Mouse (Mus musculus): ENCODE results near the gene Plch2. TPM values are rescaled to one million over a fixed set of nuclear protein-coding genes. Genes with fewer than 3 reads are reported as not detected.

The Plch2 gene
- polyA plus RNA-seq, 1 experiment from 2014 or later = 12.1 TPM

DNA sequence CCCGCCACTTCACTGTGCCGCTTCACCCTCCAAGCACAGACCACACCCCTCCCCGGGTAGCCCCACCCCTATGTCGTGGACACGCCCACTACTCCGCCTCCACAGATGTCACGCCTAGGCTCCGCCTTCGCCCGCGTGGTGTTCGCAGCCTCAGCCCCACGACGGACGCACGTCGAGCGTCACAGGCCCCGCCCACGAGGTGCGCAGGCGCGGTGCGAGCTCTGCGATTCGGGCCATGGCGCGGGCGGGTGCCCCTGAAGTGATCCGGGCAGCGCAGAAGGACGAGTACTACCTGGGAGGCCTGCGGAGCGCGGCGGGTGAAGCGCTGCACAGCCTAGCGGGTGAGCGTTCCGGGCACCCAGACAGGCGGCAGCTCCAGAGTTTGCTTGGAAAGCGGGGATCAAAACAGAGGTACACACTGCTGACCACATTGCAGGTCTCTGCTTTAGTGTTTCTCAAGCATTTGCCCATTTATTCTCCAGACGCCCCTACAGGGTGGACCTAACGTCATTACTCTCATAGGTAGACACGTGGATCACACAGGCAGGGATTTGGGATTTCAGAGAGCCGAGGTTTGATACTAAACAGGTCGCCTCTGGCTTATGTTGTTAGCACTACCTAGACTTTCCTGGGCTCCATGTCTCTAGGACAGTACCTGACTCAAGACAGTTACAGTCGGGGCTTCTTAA, 10.4 kb upstream of the Plch2 start, which contains the start of gene Pex10:
Pex10 (plus strand) TSS at position 183 of the 689 bp plus-strand sequence.
- peak within 1 kb of the TSS; percentile 62 for H3K27ac ChIP-seq (replicated peaks; ENCODE audit: low read depth, low read length)
- H3K4me1 ChIP-seq (ENCODE audit: control insufficient read depth, insufficient read depth, low read length) = peaks cover 13% of the 10 kb centered on the region
- H3K27me3 ChIP-seq (ENCODE audit: control insufficient read depth, insufficient read depth, low read length) = no peaks in the 10 kb centered on the region
- DNase-seq (peak; percentile 99), ATAC-seq (ENCODE audit: low FRiP score, low TSS enrichment) (peak; percentile 94)
- H3K36me3 ChIP-seq (ENCODE audit: control insufficient read depth, insufficient read depth, low read length) = peaks cover 37% of the 10 kb centered on the region
- H3K9ac ChIP-seq (replicated peaks; ENCODE audit: low read length) = peak within 1 kb of the TSS; percentile 78
- under 1% methylated on average over 48 of the region's 48 CpGs for WGBS
- peak within 1 kb of the TSS; percentile 90 for H3K4me2 ChIP-seq (ENCODE audit: low read length)
- H3K4me3 ChIP-seq (replicated peaks; ENCODE audit: low read depth, low read length) = peak within 1 kb of the TSS; percentile 63
- no peaks in the 10 kb centered on the region for H3K9me3 ChIP-seq (ENCODE audit: control insufficient read depth, low read length)

DNA sequence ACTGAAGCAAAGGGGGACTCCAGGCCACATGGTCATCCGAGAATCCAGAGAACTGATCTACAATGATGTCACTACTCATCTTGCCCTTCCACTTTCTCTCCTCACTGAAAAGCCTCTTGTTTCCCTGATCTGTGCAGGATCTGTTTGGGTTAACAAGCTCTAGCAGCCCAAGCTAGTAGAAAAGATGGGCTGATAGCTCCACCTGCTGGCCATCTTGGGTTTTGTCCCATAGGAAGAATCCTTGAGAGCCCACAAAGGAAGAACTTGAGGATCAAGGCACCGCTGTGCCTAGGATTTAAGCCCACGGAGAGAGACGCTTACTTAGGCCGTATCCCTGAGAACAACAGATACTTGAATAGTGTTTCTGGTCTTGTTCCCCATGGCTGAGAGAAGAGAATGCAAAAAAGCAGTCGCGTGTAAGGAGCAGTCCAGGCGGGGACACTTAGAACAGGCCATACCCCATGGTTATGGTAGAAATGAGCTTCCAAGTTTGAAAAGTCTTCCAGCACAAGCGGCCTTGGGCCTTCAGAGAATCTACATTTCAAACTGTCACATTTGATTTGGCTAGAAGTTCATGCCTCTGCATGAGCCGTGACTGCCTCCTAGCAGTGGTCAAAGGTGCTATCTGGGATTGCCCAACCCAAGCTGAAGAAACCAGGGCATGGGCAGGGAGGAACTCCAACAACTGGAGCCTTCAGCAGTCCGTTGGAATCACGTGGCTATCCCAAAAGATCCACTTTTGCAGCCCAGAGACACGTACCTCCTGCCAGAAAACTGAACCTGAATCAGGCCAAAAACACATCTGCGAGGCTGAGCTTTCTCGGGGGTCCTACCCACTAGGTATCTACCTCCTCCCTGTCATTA, 9.6 kb upstream of the Plch2 start:
- peak; percentile 97 for DNase-seq
- peak overlapping the region; percentile 63 for H3K4me3 ChIP-seq (replicated peaks; ENCODE audit: low read depth, low read length)
- H3K27me3 ChIP-seq (ENCODE audit: control insufficient read depth, insufficient read depth, low read length) = no peaks in the 10 kb centered on the region
- H3K9me3 ChIP-seq (ENCODE audit: control insufficient read depth, low read length) = no peaks in the 10 kb centered on the region
- peaks cover 29% of the 10 kb centered on the region for H3K36me3 ChIP-seq (ENCODE audit: control insufficient read depth, insufficient read depth, low read length)
- peak overlapping the region; percentile 90 for H3K4me2 ChIP-seq (ENCODE audit: low read length)
- ATAC-seq (ENCODE audit: low FRiP score, low TSS enrichment) = peak; percentile 56
- H3K4me1 ChIP-seq (ENCODE audit: control insufficient read depth, insufficient read depth, low read length) = peaks cover 13% of the 10 kb centered on the region
- 3% methylated on average over 15 of the region's 15 CpGs for WGBS
- H3K9ac ChIP-seq (replicated peaks; ENCODE audit: low read length) = peak overlapping the region; percentile 78; the same call in 1 of the 2 replicates
- H3K27ac ChIP-seq (replicated peaks; ENCODE audit: low read depth, low read length) = peak overlapping the region; percentile 62

DNA sequence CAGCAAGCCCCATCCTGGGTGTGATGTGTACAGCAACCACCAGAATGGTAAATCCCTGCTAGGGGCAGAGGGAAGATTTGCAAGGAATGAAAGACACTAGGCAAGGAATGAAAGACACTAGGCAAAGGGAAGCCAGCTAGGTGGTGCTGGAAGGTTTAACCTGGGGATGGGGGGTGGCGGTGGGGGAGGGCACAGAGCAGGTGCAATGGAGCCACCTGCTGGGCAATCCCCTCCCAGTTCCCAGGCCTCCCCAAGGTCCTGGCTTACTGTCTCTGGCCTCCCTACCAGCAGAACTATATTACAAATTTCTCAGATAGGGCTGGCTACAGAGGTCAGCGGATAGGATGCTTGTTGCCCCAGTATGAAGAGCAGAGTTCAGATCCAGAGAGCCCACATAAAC, 7.9 kb upstream of the Plch2 start:
- no peak for ATAC-seq (ENCODE audit: low FRiP score, low TSS enrichment)
- H3K9me3 ChIP-seq (ENCODE audit: control insufficient read depth, low read length) = no peaks in the 10 kb centered on the region
- H3K27ac ChIP-seq (replicated peaks; ENCODE audit: low read depth, low read length) = no peak overlapping the region
- H3K4me1 ChIP-seq (ENCODE audit: control insufficient read depth, insufficient read depth, low read length) = peaks cover 13% of the 10 kb centered on the region
- 63% methylated on average over 2 of the region's 2 CpGs for whole genome bisulfite sequencing
- peaks cover 12% of the 10 kb centered on the region for H3K36me3 ChIP-seq (ENCODE audit: control insufficient read depth, insufficient read depth, low read length)
- H3K9ac ChIP-seq (replicated peaks; ENCODE audit: low read length) = no peak overlapping the region
- H3K4me3 ChIP-seq (replicated peaks; ENCODE audit: low read depth, low read length) = no peak overlapping the region
- no peak overlapping the region for H3K4me2 ChIP-seq (ENCODE audit: low read length)
- H3K27me3 ChIP-seq (ENCODE audit: control insufficient read depth, insufficient read depth, low read length) = no peaks in the 10 kb centered on the region
- DNase-seq = no peak

DNA sequence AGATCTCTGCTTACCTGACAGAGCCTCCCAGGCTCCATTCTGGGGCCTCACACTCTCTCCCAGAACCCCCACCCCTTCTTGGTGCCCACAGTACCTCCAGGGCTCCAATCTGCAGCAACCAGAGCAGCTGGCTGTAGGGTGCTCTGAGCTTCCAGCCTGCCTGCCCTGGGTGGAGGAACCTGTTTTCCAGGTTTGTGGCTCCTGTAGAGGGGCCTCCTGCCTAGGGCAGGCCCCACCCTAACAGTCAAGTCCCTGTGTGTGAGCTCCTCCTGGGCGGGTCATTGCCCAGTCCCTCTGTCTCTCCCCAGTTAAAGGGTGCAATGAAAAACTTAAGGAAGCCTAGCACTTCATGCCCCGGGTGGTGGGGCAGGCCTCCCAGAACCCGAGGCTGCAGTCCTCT, 7.3 kb upstream of the Plch2 start:
- Histone ChIP-seq H3K4me3 (replicated peaks; ENCODE audit: low read depth, low read length) (no peak overlapping the region), H3K4me1 (ENCODE audit: control insufficient read depth, insufficient read depth, low read length) (peaks cover 13% of the 10 kb centered on the region), H3K9me3 (ENCODE audit: control insufficient read depth, low read length) (no peaks in the 10 kb centered on the region), H3K9ac (replicated peaks; ENCODE audit: low read length) (no peak overlapping the region), H3K27ac (replicated peaks; ENCODE audit: low read depth, low read length) (no peak overlapping the region), H3K27me3 (ENCODE audit: control insufficient read depth, insufficient read depth, low read length) (no peaks in the 10 kb centered on the region), H3K4me2 (ENCODE audit: low read length) (no peak overlapping the region), H3K36me3 (ENCODE audit: control insufficient read depth, insufficient read depth, low read length) (peaks cover 6% of the 10 kb centered on the region)
- DNase-seq (no peak), ATAC-seq (ENCODE audit: low FRiP score, low TSS enrichment) (no peak)
- WGBS = 54% methylated on average over 3 of the region's 3 CpGs

DNA sequence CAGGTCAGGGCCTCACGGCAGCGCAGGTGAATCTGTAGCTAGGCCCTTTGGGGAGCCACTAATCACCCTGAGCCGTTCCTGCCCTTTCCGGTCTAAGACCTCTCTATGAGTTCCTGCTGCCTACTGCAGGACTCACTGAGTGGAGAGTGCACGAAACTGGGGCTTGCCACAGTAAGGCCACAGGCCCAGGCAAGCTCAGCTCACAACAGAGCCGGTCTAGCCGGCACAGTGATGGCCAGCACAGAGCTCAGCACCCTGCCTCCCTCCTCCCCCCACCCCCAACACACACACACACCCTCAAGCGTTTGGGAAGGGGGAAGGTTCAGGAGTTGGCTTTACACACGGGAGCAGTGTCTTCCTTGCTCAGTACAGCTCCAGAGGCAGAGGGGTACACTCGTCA, 1.7 kb upstream of the Plch2 start:
- no peak overlapping the region for H3K4me2 ChIP-seq (ENCODE audit: low read length)
- 0 out of 2 replicates have a peak, but pooled peaks cover 9% of the 10 kb centered on the region for H3K4me1 ChIP-seq (ENCODE audit: control insufficient read depth, insufficient read depth, low read length)
- H3K9ac ChIP-seq (replicated peaks; ENCODE audit: low read length) = no peak overlapping the region
- no peak overlapping the region for H3K4me3 ChIP-seq (replicated peaks; ENCODE audit: low read depth, low read length)
- no peak overlapping the region for H3K27ac ChIP-seq (replicated peaks; ENCODE audit: low read depth, low read length)
- H3K9me3 ChIP-seq (ENCODE audit: control insufficient read depth, low read length) = no peaks in the 10 kb centered on the region
- DNase-seq (no peak), ATAC-seq (ENCODE audit: low FRiP score, low TSS enrichment) (no peak)
- H3K27me3 ChIP-seq (ENCODE audit: control insufficient read depth, insufficient read depth, low read length) = no peaks in the 10 kb centered on the region
- H3K36me3 ChIP-seq (ENCODE audit: control insufficient read depth, insufficient read depth, low read length) = no peaks in the 10 kb centered on the region
- 39% methylated on average over 10 of the region's 10 CpGs for WGBS

DNA sequence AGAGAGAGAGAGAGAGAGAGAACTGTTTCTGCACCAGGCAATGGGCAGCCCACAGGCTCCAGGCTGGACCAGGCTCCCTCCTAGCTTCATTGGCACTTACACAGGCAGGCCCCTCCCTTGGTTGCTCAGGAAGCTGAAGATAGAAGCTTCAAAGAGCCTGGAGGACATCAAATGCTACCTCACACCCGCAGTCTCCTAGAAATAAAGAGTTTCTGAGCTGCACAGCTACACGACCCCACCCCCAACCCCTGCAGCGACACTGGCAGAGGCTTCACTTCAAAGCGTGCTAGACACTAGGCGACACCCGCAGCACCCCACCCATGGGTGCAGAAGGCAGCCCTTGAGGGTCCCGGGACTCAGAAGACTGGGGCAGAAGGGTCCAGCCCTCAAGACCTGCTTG, 6.5 kb downstream of the Plch2 start:
- no peaks in the 10 kb centered on the region for H3K36me3 ChIP-seq (ENCODE audit: control insufficient read depth, insufficient read depth, low read length)
- ATAC-seq (ENCODE audit: low FRiP score, low TSS enrichment) = no peak
- H3K9ac ChIP-seq (replicated peaks; ENCODE audit: low read length) = no peak overlapping the region
- H3K27ac ChIP-seq (replicated peaks; ENCODE audit: low read depth, low read length) = no peak overlapping the region
- no peak overlapping the region for H3K4me3 ChIP-seq (replicated peaks; ENCODE audit: low read depth, low read length)
- H3K4me1 ChIP-seq (ENCODE audit: control insufficient read depth, insufficient read depth, low read length) = no peaks in the 10 kb centered on the region
- no peak overlapping the region for H3K4me2 ChIP-seq (ENCODE audit: low read length)
- no peaks in the 10 kb centered on the region for H3K27me3 ChIP-seq (ENCODE audit: control insufficient read depth, insufficient read depth, low read length)
- 83% methylated on average over 7 of the region's 7 CpGs for WGBS
- H3K9me3 ChIP-seq (ENCODE audit: control insufficient read depth, low read length) = no peaks in the 10 kb centered on the region
- no peak for DNase-seq

DNA sequence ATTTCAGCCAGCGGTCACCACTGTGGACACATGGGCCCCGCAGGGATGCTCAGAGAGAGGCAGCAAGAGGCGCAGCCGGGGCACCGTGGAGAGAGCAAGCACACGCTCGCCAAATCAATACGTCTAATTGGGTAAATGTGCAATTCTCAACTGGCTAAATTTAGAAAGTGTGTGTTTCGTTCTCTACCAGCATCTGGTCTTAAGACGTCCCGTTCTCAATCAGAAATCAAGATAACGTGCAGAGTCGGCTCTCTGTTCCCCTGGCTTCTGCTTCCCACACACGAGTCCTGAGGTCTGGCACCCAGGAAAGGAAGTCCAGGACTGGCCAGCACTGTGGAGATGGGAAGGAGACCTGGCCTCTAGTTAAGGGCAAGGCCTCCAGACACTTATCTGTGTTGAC, 9.9 kb downstream of the Plch2 start:
- Histone ChIP-seq H3K36me3 (ENCODE audit: control insufficient read depth, insufficient read depth, low read length) (no peaks in the 10 kb centered on the region), H3K27ac (replicated peaks; ENCODE audit: low read depth, low read length) (no peak overlapping the region), H3K9ac (replicated peaks; ENCODE audit: low read length) (no peak overlapping the region), H3K4me2 (ENCODE audit: low read length) (no peak overlapping the region), H3K9me3 (ENCODE audit: control insufficient read depth, low read length) (no peaks in the 10 kb centered on the region), H3K4me1 (ENCODE audit: control insufficient read depth, insufficient read depth, low read length) (0 out of 2 replicates have a peak, but pooled peaks cover 10% of the 10 kb centered on the region), H3K4me3 (replicated peaks; ENCODE audit: low read depth, low read length) (no peak overlapping the region), H3K27me3 (ENCODE audit: control insufficient read depth, insufficient read depth, low read length) (peaks cover 25% of the 10 kb centered on the region)
- ATAC-seq (ENCODE audit: low FRiP score, low TSS enrichment) (no peak), DNase-seq (no peak)
- WGBS = 88% methylated on average over 14 of the region's 14 CpGs

DNA sequence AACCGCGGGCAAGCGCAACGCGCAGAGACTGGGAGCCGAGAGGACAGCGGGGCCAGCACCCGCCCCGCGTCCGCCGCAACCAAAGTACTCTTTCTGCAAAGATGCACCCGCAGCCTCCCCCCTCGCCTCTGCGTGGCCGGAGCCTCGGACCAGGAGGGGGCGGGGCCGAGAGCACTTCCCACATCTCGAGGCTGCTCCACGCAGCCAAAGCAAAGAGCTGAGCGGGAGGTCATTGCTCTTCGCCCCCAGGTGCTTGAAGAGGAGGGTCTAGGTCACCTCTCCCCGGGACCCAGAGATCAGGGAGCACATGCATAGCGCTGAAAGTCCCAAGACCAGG, 13.3 kb downstream of the Plch2 start:
- Histone ChIP-seq H3K4me2 (ENCODE audit: low read length) (peak overlapping the region; percentile 77), H3K27ac (replicated peaks; ENCODE audit: low read depth, low read length) (no peak overlapping the region), H3K27me3 (ENCODE audit: control insufficient read depth, insufficient read depth, low read length) (peaks cover 25% of the 10 kb centered on the region), H3K9me3 (ENCODE audit: control insufficient read depth, low read length) (no peaks in the 10 kb centered on the region), H3K9ac (replicated peaks; ENCODE audit: low read length) (peak overlapping the region; percentile 65), H3K4me1 (ENCODE audit: control insufficient read depth, insufficient read depth, low read length) (peaks cover 25% of the 10 kb centered on the region), H3K36me3 (ENCODE audit: control insufficient read depth, insufficient read depth, low read length) (no peaks in the 10 kb centered on the region), H3K4me3 (replicated peaks; ENCODE audit: low read depth, low read length) (peak overlapping the region; percentile 45)
- DNase-seq = no peak
- under 1% methylated on average over 25 of the region's 25 CpGs for WGBS
- no peak; the same call in 1 of the 2 replicates for ATAC-seq (ENCODE audit: low FRiP score, low TSS enrichment)
